Mouse (Mus musculus) monocyte, adult 5-6 weeks (primary cell): ENCODE measurements around the gene Hid1. TPM values are rescaled to one million over a fixed set of nuclear protein-coding genes. Genes with fewer than 3 reads are reported as not detected.

Source experiments
- ATAC-seq: fragments of 153-309, 156-312 bp; replicated peaks from 2 replicates; pipeline ENCODE4 v1.8.0; 2017; ENCODE audit warnings: mild to moderate bottlenecking; ENCODE audit not compliant: low TSS enrichment, insufficient number of reproducible peaks, severe bottlenecking, poor library complexity, low FRiP score
- total RNA-seq: library from RNA; stranded (forward); fragments of 200-1000, 200-491, 200-594 nt; gene quantifications from 3 replicates; pipeline ENCODE4 v1.2.3, GENCODE M21; 2017

Hid1 gene
- total RNA-seq, 1 experiment from 2014 or later: 4.7 TPM

DNA sequence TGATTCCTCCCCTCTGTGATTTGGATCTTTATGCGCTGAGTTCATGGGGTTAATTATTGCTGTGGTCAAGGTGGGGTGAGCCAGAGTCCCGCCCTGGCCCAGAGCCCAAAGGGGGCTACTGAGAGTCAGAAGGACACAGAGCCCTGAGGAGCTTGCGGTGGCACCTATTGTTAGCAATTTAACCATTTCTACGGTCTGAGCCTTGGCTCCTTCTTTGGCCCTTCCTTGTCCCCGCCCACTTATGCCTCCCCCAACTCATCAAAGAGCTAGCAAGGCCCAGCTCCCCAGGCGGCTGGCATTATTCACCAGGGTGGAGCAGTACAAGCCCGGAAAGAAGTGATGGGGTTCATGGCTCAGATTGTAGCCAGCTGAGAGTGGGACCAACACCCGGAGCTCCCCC lies 60.7 kb downstream of the Hid1 start, which contains the start of gene Otop2:
Otop2 (plus strand) TSS at position 301 of the 400 bp plus-strand sequence.
- ATAC-seq: no peak

DNA sequence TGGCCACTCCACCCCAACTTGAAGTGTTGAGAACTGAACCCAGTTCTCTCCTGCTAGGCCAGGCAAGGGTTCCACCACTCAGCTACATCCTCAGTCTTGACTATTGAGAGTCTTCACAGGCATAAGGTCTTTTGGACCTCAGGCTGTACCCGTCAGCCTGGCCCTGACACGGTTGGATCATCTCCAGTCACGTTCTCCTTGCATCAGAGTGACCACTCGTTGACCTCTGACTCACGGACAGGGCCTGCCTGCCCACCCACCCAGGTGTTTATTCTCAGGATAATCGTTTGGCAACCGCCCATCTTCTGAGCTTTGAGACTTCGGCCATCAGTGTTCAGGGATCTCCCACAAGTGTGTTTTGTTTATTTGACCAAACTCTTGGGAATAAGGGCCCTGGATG lies 64.4 kb downstream of the Hid1 start:
- no peak for ATAC-seq

DNA sequence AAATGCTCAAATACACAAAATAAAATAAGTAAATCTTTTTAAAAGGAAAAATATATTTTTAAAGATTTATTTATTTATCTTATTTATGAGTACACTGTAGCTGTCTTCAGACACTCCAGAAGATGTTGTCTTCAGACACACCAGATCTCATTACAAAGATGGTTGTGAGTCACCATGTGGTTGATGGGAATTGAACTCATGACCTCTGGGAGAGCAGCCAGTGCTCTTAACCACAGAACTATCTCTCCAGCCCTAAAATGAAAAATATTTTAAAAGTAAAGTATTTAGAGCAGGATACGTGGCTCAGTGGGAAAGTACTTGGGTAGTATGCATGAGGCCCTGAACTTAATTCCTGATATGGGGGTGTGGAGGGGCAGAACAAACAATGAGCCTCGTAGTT lies 66.2 kb downstream of the Hid1 start:
- no peak for ATAC-seq

DNA sequence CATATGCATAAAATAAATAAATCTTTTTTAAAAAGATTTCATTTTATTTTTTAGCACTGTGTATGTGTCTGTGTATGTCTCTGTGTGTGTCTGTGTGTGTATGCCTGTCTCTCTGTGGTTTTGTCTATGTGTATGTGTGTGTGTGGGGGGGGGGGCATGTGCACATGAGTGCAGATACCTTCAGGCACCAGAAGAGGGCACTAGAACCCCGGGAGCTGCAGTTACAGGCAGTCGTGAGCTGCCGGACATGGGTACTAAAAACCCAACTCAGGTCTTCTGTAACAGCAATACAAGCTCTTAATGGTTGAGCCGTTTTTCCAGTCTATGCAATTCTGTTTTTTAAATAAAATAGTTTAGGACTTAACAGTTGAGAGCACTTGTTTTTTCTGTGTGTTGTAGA lies 66.8 kb downstream of the Hid1 start:
- no peak for ATAC-seq

DNA sequence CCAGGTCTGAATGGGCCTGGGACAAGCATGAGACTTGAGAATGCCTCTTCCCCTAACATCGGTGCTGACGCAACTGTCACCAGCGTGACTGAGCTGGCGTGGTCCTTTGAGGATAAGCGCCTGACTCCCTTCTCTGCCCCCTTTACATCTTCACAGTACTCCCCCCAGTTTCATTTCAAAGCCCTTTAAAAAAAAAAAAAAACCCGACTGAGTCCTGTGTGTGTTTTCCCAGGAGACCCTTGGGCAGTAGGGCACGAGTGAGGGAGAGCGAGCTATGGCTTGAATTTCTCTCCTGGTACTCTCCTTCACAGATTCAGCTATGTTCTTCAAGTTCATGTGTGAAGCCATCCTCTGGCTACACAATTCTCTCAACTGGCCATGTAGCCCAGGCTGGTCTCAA lies 69.4 kb downstream of the Hid1 start:
- ATAC-seq: no peak

Other genes starting within 250 kb of the Hid1 start
- 20.4 to 32.5 TPM (median 25.8 TPM) in 3 replicates for gene Cd300lf, start 233.8 kb downstream of the Hid1 start, total RNA-seq
- 65.9 to 104 TPM (median 70.4 TPM) in 3 replicates for gene Slc9a3r1, start 204.4 kb downstream of the Hid1 start, total RNA-seq
- gene Tmem104, start 180.3 kb downstream of the Hid1 start, total RNA-seq: 12.1 to 32.4 TPM (median 17.3 TPM) in 3 replicates
- gene Nat9, start 179.9 kb downstream of the Hid1 start, total RNA-seq: 25.4 to 39.9 TPM (median 37.8 TPM) in 3 replicates
- gene Grin2c, start 100.5 kb downstream of the Hid1 start, total RNA-seq: not detected in 3 replicates
- gene Fdxr, start 90.7 kb downstream of the Hid1 start, total RNA-seq: 8.4 to 14.8 TPM (median 11.7 TPM) in 3 replicates
- 0.11 to 0.78 TPM (median 0.38 TPM) in 3 replicates for gene Fads6, start 70.1 kb downstream of the Hid1 start, total RNA-seq
- gene Otop2, start 60.6 kb downstream of the Hid1 start, total RNA-seq: not detected in 3 replicates
- not detected in 3 replicates for gene Ush1g, start 45.7 kb downstream of the Hid1 start, total RNA-seq
- 0.39 TPM in 1 of 3 replicates, not detected in the others for gene Otop3, start 33.0 kb downstream of the Hid1 start, total RNA-seq
- not detected in 3 replicates for gene Cdr2l, start 14.2 kb upstream of the Hid1 start, total RNA-seq
- 57.9 to 84.5 TPM (median 60.9 TPM) in 3 replicates for gene Mrpl58, start 36.0 kb upstream of the Hid1 start, total RNA-seq
- gene Atp5h, start 52.2 kb upstream of the Hid1 start, total RNA-seq: 553 to 728 TPM (median 631 TPM) in 3 replicates
- gene Kctd2, start 52.4 kb upstream of the Hid1 start, total RNA-seq: 20.7 to 29.6 TPM (median 24.3 TPM) in 3 replicates
- gene Trim80, start 72.8 kb upstream of the Hid1 start, total RNA-seq: not detected in 3 replicates
- 0.39 TPM in 1 of 3 replicates, not detected in the others for gene Slc16a5, start 94.7 kb upstream of the Hid1 start, total RNA-seq
- gene Armc7, start 107.9 kb upstream of the Hid1 start, total RNA-seq: 23.8 to 24.6 TPM (median 24.2 TPM) in 3 replicates
- gene Nt5c, start 124.1 kb upstream of the Hid1 start, total RNA-seq: 154 to 190 TPM (median 179 TPM) in 3 replicates
- 230 to 253 TPM (median 234 TPM) in 3 replicates for gene Jpt1, start 146.6 kb upstream of the Hid1 start, total RNA-seq
- 356 to 417 TPM (median 357 TPM) in 3 replicates for gene Sumo2, start 168.5 kb upstream of the Hid1 start, total RNA-seq
- 44.3 to 90.7 TPM (median 75.8 TPM) in 3 replicates for gene Nup85, start 196.7 kb upstream of the Hid1 start, total RNA-seq
- 20.4 to 30.1 TPM (median 20.7 TPM) in 3 replicates for gene Mrps7, start 236.2 kb upstream of the Hid1 start, total RNA-seq
- gene Gga3, start 236.3 kb upstream of the Hid1 start, total RNA-seq: 32.1 to 47.8 TPM (median 37.8 TPM) in 3 replicates
- 37.5 to 42.1 TPM (median 41.2 TPM) in 3 replicates for gene Mif4gd, start 245.2 kb upstream of the Hid1 start, total RNA-seq